In genomic region chr7:141612791-141613190, GRCm38 (mm10) we compare ENCODE assay signal across 11 mouse cellular contexts. TPM values are rescaled to one million over a fixed set of nuclear protein-coding genes. Genes with fewer than 3 reads are reported as not detected.
DNase-seq lines count a peak whose midpoint lies in the region; ATAC-seq lines count a peak whose summit lies in the region.
"Had no signal": no experiment of that assay in that cellular context is flagged by ENCODE, and none has a peak within 500 bp of the region (broad histone marks: within the 10 kb centered on the region; RNA-seq: fewer than 3 reads in every experiment).

No protein-coding gene starts in this region.

- H3K36me3 ChIP-seq in lung, embryonic 16.5 days (ENCODE audit: control insufficient read depth, insufficient read depth, low read length) = peaks cover 9% of the 10 kb centered on the region; the same call in 1 of the 2 replicates
- peaks cover 77% of the 10 kb centered on the region for H3K36me3 ChIP-seq in forebrain, embryonic 12.5 days (replicated peaks)

- ATAC-seq in lung, embryonic 16.5 days (ENCODE audit: low read depth) = peak; percentile 74
- ATAC-seq in forebrain, embryonic 12.5 days (ENCODE audit: low FRiP score) = no peak

- H3K4me1 ChIP-seq in lung, embryonic 16.5 days (replicated peaks; ENCODE audit: control insufficient read depth, insufficient read depth, low read length) = peaks cover 18% of the 10 kb centered on the region
- H3K4me1 ChIP-seq in forebrain, embryonic 12.5 days = no peaks in the 10 kb centered on the region
- H3K4me1 ChIP-seq: hindbrain, embryonic 15.5 days had no signal

- 24% methylated on average over 13 of the region's 13 CpGs for WGBS in lung, embryonic 16.5 days
- whole genome bisulfite sequencing in forebrain, embryonic 12.5 days = 90% methylated on average over 13 of the region's 13 CpGs

- H3K9ac ChIP-seq in lung, embryonic 16.5 days (ENCODE audit: low read length) = no peak overlapping the region; the same call in 1 of the 2 replicates
- H3K9ac ChIP-seq in forebrain, embryonic 12.5 days = no peak overlapping the region
- H3K9ac ChIP-seq: hindbrain, embryonic 15.5 days had no signal

- H3K27ac ChIP-seq in lung, embryonic 16.5 days (ENCODE audit: low read length) = peak overlapping the region; percentile 80
- no peak overlapping the region for H3K27ac ChIP-seq in forebrain, embryonic 12.5 days

- peak; percentile 44 for DNase-seq in gastrocnemius, postnatal 10 days
- no peak for DNase-seq in gastrocnemius, adult 8-10 months (ENCODE audit: low spot score in 2 of 2)
- peak; percentile 80 for DNase-seq in cerebellum, adult 9-11 months
- DNase-seq in heart, postnatal 4 days = peak; percentile 79
- DNase-seq in left cerebral cortex, adult 9 months (ENCODE audit: low spot score in 2 of 2) = no peak
- DNase-seq in spleen, postnatal 10 days (ENCODE audit: low spot score in 2 of 2) = no peak
- DNase-seq: thymus, postnatal 36 days had no signal

- no peak overlapping the region for H3K4me2 ChIP-seq in lung, embryonic 16.5 days (ENCODE audit: low read depth, low read length)
- no peak overlapping the region for H3K4me2 ChIP-seq in forebrain, embryonic 12.5 days
- H3K4me2 ChIP-seq: hindbrain, embryonic 15.5 days; liver, embryonic 11.5 days had no signal

- no peaks in the 10 kb centered on the region for H3K9me3 ChIP-seq in lung, embryonic 16.5 days (ENCODE audit: control insufficient read depth, low read length)
- H3K9me3 ChIP-seq in forebrain, embryonic 12.5 days = no peaks in the 10 kb centered on the region
- H3K9me3 ChIP-seq: hindbrain, embryonic 15.5 days had no signal

- no peak overlapping the region for H3K4me3 ChIP-seq in lung, embryonic 16.5 days (ENCODE audit: low read length)
- H3K4me3 ChIP-seq in forebrain, embryonic 12.5 days (replicated peaks) = no peak overlapping the region
- H3K4me3 ChIP-seq: hindbrain, embryonic 15.5 days had no signal

- no peaks in the 10 kb centered on the region for H3K27me3 ChIP-seq in lung, embryonic 16.5 days (ENCODE audit: control insufficient read depth, insufficient read depth, low read depth, low read length)
- no peaks in the 10 kb centered on the region for H3K27me3 ChIP-seq in forebrain, embryonic 12.5 days
- H3K27me3 ChIP-seq: hindbrain, embryonic 15.5 days had no signal

RNA-seq across cellular contexts. Expression of gene Muc6, which starts 42.3 kb away (rescaled TPM):
- not detected for total RNA-seq in gastrocnemius, postnatal 10 days (2021)
- total RNA-seq in gastrocnemius, adult 8-10 months (2022) = not detected
- not detected for total RNA-seq in heart, postnatal 4 days (2021)
- 0.13 and 0.21 TPM in 2 replicates for polyA plus RNA-seq in lung, embryonic 16.5 days (2015; fragmentation: Nextera tagmentation; extraction: Ambion mirVana)
- 0.14 and 0.19 TPM in 2 replicates for polyA plus RNA-seq in forebrain, embryonic 12.5 days (2016; fragmentation: Nextera tagmentation; extraction: Ambion mirVana)

RNA-seq across cellular contexts. Expression of gene Ap2a2, which starts 50.8 kb away (rescaled TPM):
- total RNA-seq in gastrocnemius, postnatal 10 days (2021) = 10 to 100 TPM; 45.1 to 48.9 TPM
- 10 to 100 TPM; 54.7 to 64.8 (median 63.0) TPM for total RNA-seq in gastrocnemius, adult 8-10 months (2022)
- 10 to 100 TPM; 61.1 to 61.4 TPM for total RNA-seq in heart, postnatal 4 days (2021)
- 68.3 and 69.1 TPM in 2 replicates for polyA plus RNA-seq in lung, embryonic 16.5 days (2015; fragmentation: Nextera tagmentation; extraction: Ambion mirVana)
- 106 and 112 TPM in 2 replicates for polyA plus RNA-seq in forebrain, embryonic 12.5 days (2016; fragmentation: Nextera tagmentation; extraction: Ambion mirVana)

Comparison
In these comparisons a context has a peak if more than half of its experiments do, and no peak if none do; other contexts are left out.
1. DNase-seq: peak in gastrocnemius, postnatal 10 days (single experiment), cerebellum, adult 9-11 months (single experiment) and heart, postnatal 4 days (single experiment); none in gastrocnemius, adult 8-10 months (0 of 2), left cerebral cortex, adult 9 months (0 of 2) and spleen, postnatal 10 days (0 of 2).